In the genomic region with DNA sequence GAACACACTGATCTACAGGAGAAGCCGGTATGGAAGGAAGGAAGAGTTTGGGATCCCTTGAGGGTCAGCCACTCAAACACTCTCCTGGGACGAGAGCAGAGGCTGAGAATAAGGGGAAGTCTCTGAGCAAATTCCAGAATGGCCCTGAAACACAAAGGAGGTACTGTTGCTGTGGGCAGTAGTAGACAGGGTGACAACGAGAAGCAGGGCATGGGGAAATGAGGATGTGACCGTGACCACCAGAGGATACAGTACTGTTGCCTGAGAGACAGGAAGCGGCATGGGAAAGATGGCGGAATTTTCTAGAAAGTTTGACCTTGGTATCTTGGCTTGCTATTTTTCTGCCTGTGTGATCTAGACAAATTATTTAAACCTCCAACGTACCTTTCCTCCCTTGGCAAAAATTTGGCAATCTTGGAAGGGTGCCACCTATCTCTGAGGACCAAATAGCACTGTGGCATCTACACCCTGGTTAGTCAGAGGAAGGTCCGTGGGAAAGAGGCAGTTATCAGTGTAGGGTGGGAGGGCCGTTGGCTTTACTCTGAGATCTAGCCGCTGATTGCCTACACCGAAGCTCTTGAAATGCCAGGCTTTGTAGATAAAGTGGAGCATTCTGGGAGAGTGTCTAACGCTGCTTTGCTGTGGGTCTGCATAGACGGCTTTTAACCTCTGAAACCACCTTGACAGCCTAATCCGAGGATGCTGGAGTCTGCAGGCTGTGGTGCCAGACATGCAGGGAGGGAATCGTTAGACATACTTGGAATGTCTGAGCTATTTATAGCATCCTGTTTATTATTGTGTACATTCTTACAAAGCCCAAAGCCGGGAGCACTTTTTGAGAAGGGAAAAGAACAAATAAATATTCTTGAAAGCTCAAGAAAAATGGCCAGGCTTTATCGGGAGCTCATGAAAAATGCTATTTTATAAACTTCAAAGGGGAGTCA, we compare ENCODE assay signal across 9 mouse cellular contexts.
A peak's percentile ranks its signal among the peaks of the same experiment; 100 is the strongest.
DNase-seq lines count a peak whose midpoint lies in the region; ATAC-seq lines count a peak whose summit lies in the region.
"Had no signal": no experiment of that assay in that cellular context is flagged by ENCODE, and none has a peak within 500 bp of the region (broad histone marks: within the 10 kb centered on the region; RNA-seq: fewer than 3 reads in every experiment).

No protein-coding gene starts in this region.

- no peaks in the 10 kb centered on the region for H3K27me3 ChIP-seq in kidney, embryonic 16.5 days (ENCODE audit: insufficient read depth, low read length)

- H3K36me3 ChIP-seq in kidney, embryonic 16.5 days (ENCODE audit: insufficient read depth, low read length): no peaks in the 10 kb centered on the region

- no peak overlapping the region for H3K4me2 ChIP-seq in kidney, embryonic 16.5 days (replicated peaks; ENCODE audit: low read depth, low read length)

- DNase-seq in kidney, adult 8-10 months: no peak
- DNase-seq in ZHBTc4 (ENCODE audit: low read depth, low spot score): peak; percentile 20
- DNase-seq in lung, postnatal 36 days: peak; percentile 26
- DNase-seq in thymus, postnatal 14 days: no peak
- DNase-seq in right cerebral cortex, postnatal 25 days: no peak
- DNase-seq: cerebellum, postnatal 25 days; layer of hippocampus, postnatal 36 days had no signal

- peak overlapping the region; percentile 72 for H3K27ac ChIP-seq in kidney, embryonic 16.5 days (ENCODE audit: low read length)

- H3K9me3 ChIP-seq in kidney, embryonic 16.5 days (ENCODE audit: low read length): no peaks in the 10 kb centered on the region

- H3K4me1 ChIP-seq in kidney, embryonic 16.5 days (ENCODE audit: insufficient read depth, low read length): peaks cover 11% of the 10 kb centered on the region

- H3K4me3 ChIP-seq in kidney, embryonic 16.5 days (ENCODE audit: low read length): no peak overlapping the region

- ATAC-seq in kidney, embryonic 16.5 days (ENCODE audit: low FRiP score, low TSS enrichment): peak; percentile 76
- peak; percentile 65 for ATAC-seq in granulocyte monocyte progenitor cell, adult 5-6 weeks (replicated peaks; ENCODE audit: poor library complexity, severe bottlenecking)

- WGBS in kidney, embryonic 16.5 days: 52% methylated on average over 17 of the region's 17 CpGs

- H3K9ac ChIP-seq in kidney, embryonic 16.5 days (replicated peaks; ENCODE audit: low read length): no peak overlapping the region

Comparison
In these comparisons a context has a peak if more than half of its experiments do, and no peak if none do; other contexts are left out.
1. DNase-seq: peak in ZHBTc4 (single experiment) and lung, postnatal 36 days (single experiment); none in kidney, adult 8-10 months (0 of 2), thymus, postnatal 14 days (single experiment) and right cerebral cortex, postnatal 25 days (single experiment).